Mouse (Mus musculus) WW6 (cell line): Measurements from ENCODE around the gene Pde7b.

Experiments
- DNase-seq: peaks from one replicate; pipeline ENCODE4 v3.0.0-alpha.2; 2013; ENCODE audit warnings: low read depth, low spot score

Gene Pde7b

DNA sequence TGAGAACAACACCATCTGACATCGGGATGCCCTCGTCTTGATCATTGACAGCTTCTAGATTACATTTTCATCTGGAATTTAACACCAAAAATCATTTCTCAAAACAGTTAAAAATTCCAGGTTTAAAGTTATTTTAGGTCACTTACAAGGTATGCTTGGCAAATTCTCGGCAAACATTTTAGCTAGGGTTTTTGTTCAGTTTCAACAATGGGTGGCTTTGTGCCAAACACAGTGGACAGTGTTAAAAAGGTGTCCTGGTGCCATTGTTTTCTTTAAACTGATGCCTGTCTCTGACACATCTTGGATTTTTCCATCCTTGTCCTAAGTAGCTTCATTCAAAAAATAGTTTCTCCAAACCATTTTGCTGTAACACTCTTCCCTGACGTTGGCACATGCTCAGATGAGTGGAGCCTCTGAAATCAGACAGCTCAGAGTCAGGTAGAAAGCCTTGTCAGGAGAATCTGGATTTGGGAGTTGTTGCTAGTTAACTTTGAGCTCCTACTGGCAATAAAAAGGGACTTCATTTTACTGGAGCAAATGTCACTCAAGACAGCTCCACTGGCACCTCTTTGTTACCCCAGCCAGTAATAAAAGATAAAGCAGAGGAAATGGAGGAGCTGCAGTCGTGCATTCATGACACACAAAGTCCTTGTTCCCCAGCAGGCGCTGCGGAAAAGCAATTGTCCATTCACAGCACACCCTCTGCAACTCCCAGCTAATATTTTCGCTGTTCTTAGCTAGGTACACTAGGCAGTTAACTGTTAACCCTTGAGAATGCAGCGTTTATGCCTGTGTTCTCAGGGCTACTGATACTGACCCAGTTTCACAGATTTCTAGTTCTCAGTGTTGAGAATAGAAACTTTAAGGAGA is 2.0 kb downstream of the Pde7b start:
- no peak for DNase-seq

DNA sequence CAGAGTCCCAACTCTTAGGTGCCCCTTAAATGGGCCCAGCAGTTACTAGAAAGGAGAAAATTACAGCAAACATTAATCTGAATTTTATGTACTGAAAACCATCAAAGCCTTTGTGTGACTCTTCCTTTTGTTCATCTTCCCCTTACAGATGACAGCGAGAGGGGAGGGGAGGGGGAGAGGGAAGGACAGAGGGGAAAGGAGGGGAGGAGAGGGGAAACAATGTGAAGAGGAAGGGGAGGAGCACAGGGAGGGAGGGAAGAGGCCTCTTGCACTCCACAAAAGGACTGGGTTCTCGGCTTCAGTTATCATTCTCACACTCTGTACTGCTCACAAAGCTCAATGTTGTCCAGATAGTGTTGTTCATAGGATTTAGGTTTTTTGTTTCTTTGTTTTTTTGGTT is 5.7 kb downstream of the Pde7b start:
- no peak for DNase-seq

DNA sequence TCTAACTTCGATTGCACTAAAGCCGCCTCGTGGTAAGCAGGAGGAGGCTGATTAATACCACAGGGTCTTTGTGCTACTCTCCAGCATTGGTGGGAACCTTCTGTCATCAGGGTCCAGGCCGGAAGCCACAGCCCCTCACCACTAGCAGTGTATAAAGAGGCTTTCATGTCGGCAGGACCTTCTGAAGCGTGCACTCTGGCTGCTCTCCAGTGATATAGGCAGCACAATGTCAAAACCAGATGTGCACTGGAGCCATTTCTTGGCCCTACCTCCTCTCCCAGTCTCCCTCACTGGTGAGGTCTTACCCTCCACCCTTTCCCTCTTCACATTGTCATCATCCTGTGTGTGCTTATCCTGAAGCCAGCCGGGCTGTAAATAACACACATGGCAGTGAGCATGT is 24.2 kb downstream of the Pde7b start:
- DNase-seq: no peak

DNA sequence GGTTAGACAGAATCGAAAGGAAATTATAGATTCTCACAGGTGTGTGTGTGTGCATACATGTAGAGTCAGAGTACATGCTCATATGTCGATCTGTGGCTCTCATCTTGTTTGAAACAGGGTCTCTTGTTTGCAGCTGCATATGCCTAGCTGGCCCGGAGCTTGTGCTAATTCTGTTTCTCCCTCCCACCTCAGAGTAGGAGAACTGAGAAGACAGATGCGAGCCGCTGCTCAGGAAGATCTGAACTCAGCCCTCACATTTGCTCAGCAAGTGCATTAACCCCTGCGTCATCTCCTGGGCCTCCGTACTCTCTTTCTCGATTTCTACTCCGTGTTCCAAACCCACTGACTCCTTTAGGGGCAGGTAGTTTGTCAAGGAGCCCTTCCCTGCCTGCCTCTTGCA is 25.0 kb downstream of the Pde7b start:
- DNase-seq: no peak

DNA sequence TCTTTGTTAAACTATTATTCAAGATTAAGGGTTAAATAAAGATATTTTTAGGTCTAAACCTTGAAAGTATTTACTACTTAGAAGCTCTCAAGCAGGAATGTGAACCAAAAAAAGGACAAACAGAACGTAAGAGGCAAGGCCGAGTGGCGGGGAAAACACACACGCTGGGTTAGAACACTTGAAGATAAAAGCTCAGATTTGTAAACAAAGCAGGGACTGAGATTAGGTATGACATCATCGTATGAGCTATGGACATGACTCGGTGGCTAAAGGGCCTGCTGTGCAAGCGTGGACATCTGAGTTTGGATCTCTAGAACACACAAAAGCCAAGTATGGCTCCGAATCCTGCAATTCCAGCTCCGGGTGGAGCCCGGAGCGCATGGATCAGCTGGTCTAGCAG is 29.2 kb downstream of the Pde7b start:
- DNase-seq: no peak

DNA sequence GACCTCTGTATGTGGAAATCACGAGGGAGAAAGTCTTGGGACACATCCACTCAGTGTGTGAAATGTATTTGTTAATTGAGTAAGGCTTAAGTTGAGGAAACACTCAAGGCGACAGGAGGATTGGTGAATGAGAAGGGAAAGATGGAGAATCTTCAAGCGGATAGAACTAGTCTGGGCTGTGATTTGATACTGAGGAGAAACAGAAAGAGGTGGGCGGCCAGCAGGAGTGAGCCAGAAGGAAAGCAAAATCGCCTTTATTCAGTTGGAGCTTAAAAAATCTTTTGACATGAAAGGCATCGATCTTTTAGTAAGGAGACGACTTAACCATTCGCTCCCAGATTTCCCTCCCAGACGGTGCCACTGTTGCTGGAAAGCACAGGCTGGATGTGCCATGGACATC is 34.9 kb downstream of the Pde7b start:
- no peak for DNase-seq

DNA sequence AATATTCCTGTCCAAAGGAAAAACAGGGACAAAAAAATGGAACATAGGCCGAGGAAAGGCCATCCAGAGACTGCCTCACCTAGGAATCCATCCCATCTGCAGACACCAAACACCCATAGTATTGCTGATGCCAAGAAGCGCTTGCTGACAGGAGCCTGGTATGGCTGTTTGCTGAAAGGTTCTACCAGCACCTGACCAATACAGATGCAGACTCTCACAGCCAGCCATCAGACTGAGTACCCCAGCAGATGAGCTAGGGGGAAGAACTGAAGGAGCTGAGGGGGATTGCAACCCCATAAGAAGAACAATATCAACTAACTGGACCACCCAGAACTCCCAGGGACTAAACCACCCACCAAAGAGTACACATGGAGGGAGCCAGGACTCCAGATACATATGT is 40.7 kb downstream of the Pde7b start:
- DNase-seq: no peak

DNA sequence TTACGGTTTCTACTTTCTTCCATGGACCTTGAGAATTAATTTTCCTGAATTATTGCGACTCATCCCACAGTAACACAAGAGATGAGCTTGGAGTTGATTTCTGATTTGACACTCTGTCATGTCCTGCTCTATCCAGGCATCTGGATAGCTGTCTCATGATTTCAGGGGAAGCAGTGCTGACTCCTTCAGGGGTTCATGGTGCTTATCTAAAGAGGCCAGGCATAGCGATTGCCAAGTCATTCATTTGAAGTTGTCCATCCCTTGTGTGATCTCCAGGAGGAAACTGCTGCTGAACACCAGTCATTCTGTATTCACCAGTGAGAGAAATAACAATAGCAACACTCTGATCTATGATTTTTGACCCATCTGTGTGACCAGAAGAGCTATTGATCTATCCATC is 43.9 kb downstream of the Pde7b start:
- no peak for DNase-seq

DNA sequence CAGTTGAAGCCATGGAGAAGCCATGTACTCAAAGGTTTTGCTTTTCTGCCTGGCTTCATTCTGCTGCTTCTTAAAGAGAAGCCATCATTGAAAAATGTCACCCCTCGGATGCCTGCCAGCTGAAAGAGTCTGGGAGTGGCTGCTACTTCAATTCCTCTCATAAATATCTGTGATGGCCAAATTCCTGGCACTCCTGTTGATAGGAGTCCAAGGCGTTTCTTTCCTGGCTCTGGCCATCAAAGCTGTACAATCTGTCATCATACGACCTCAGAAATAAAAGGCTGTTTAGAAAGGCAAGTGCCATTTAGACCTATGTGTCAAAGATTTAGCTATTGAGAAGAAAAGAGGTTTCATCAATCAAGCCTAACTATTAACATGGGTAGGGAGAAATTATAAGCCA is 49.6 kb downstream of the Pde7b start:
- DNase-seq: no peak

DNA sequence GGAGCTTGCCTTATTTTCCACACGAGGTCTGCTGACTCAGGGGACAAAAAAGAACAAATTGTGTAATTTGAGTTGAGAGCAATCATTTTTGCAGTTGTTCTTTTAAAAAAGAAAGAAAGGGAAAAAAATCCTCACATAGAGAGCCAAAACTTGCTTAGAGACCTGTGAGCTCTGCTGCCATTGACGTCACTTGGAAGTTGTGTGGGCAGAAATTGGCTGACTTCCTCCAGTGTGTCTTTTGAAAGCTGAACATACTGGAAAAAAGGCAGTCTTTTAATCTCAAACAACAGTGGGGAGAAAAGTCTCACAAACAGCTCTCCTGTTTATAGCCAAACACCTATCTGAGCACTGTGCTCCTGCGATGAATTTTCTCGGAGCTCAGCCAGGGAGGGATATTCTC is 51.1 kb downstream of the Pde7b start:
- DNase-seq: no peak

DNA sequence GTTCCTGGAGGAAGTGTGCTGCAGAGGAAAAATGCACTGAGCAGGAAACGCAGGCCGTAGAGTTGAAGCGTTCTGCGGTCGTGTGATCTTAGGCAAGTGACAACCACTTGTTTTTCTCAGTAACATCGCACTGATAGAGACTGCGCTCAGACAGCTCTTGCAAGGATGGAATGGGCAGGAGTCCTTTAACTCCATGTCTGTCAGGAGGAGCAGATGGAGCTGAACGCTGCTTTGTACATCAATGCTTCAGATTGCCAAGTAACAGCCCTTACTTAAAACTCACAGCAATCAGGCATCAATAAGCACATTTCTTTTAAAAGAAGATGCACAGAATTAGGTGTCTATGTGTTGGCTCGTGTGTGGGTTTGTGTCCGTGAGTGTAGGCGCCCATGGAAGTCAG is 52.3 kb downstream of the Pde7b start:
- no peak for DNase-seq

DNA sequence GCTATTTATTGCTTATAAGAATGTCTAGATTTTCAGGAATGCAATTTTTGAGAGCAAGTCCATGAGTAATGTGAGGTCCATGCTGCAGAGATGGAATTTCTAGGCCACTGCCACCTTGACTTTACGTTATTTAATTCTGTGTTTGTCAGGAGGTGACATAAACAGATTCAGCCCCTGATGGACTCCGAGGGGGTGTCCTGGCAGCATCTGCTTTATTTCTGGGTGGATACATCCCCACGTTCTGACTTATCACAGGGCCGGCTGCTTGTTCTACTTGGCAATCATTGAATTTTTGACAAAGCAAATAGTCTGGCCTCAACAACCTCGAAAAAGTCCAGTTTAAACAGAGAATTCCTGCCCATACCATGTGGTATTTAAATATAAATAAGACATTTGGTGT is 53.3 kb downstream of the Pde7b start:
- DNase-seq: no peak

DNA sequence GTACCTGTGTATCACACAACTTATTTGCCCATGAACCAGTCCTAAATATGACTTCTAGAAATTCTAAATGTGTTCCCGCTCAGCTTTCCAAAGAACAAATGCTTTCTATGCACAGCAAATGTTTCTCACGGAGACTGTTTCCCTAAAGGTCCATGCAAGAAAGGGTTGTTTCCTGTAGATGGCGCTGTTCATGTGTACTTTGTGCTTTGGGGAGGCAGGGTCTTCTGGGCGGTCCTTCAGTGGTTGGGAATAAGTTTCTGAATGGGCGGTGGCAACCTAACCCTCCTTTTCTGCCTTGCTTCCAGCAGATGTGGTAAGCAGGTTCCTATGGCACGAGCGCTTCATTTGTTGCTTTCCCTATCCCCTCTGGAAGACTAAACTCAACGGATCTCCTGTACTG is 54.3 kb downstream of the Pde7b start:
- no peak for DNase-seq

DNA sequence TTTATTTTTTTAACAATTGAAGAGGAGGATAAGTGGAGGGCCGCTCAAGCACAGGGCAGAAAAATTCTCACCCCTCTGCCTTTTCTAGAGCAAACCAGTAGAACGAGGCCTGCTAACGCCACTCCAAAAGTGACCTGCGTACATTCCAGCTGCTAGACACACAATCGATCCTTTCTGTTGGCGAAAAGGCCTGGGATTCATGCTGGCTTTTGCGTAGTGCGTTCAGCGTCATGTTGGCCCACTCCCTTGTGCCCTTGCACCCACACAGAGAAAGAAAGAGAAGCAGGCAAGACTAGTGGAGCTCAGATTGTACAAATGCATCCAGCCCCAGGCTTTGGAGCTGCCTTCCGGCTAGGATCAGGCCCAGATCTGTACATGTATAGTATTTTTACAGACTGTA is 55.4 kb downstream of the Pde7b start:
- DNase-seq: no peak

DNA sequence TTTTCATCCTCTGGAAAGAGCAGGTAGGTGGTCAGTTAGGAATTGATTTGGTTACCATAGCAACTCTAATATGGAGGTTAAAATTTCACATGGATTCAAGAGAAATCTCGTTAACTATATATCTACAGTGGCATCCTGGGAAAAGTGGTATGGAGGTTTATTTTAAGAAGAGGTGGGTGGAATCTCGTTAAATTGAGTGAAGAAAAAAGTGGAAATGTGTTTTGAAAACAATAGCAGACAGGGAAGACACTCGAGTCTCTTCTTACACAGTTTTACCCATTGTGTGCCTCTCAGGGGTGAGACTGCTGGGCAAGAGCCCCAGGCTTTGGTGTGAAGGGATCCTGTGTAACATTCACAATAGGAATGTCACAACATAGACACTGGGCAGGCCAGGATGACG is 56.3 kb downstream of the Pde7b start:
- no peak for DNase-seq

DNA sequence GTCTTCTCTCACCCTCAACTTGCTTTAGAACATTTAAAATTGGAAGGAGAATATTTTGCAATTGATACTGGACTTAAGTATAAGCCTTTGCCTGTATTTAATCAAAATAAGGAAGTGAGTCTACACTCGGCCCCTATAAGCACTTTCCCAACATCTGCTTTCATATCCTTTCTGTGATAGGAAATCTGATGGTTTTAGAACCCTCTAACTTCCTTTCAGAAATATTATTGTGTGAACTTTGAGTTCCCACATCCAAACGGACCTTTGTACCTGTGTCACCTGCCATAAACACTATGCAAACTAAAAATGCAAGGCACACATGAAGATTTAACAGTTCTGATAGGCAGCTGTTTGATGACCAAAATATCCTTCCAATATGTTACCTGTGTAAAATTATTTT is 58.2 kb downstream of the Pde7b start:
- DNase-seq: no peak

DNA sequence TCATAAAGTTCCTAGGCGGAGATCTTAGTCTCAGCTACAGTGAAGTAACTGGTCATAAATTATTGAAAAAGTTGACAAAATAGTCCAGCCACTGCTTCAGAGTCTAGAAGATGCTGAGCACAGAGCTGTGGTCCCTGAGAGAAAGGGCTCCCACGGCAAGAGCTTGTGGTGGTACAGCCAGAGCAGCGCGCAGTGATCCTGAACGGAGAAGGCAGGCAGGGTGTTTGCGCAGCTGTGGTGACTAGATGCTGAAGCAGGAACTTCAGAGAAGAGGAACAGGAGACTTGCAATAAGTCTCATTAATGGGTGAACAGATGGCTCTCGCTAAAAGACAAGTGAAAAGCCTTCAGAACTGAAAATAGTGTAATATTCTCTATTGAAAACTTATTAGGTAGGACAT is 61.9 kb downstream of the Pde7b start:
- no peak for DNase-seq

DNA sequence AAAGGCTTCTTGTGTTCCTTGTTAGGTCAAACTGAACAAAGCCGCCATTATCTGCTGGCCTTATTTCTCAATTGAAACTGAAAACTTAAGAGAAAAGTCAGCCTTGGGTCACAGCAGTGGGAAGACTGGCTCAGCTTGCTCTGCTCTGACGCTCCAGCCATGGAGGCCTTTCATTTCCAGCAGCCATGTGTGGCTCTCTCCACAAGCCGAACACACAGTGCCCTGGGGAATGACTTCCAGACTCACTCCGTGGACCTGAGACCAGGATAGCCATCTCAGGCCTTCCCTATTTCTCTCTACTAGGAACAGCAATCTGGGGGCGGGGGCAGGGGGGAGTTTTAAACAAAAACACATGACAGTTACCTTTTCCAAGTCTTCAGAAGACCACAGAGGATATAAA is 63.2 kb downstream of the Pde7b start:
- no peak for DNase-seq

DNA sequence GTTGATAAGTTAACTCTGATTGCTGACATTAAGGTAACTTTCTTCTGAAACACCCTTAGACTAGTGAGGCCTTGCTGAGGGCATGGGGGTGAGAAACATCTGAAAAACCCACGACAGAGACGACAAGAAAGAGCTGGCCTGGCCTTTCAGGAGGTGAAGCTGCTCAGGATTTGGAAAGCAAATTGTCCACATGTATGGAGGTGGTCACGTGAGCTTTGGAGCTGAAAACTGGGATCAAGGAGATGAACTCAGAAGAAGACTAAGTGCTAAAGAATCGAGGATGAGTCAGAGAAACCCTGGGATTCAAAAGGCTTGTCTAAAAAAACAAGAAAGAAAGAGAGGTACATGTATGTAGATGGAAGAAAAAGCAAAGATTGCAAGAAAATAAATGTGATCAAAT is 65.2 kb downstream of the Pde7b start:
- DNase-seq: no peak

DNA sequence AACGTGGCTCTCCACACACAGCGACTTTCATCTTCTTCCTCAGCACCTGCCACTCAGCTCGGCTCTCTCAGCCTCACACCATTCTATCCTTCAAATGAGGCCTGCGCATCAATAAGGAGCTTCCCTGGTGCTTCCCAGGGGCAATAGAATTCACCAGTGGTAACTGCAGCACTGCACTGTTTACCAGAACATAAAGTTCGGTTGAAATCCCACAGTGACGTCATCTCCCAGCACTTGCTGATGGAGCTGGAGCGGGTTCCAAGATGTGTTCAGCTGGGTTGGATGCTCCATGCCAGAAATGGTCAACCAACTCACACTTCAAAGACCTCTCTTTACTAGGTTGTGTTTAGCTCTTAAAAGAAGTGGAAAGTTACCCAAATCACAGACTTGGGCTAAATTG is 65.6 kb downstream of the Pde7b start:
- no peak for DNase-seq

DNA sequence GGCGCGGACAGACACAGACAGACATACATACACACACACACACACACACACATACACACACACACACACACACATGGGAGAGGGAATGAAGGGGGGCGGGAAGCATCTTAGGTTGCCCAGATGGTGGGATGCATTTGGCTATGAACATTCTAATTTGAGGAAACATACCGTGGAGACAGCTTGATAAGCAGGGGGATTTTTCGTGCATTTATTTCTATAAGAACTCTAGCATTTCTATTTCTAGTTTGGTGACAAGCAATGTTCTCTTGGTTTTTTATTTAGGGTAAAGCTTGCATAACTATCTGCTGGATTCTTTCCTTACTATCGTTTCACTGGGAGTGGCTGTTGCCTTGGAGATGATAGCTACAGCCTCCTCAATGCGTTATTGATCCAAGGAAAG is 66.2 kb downstream of the Pde7b start:
- DNase-seq: no peak

DNA sequence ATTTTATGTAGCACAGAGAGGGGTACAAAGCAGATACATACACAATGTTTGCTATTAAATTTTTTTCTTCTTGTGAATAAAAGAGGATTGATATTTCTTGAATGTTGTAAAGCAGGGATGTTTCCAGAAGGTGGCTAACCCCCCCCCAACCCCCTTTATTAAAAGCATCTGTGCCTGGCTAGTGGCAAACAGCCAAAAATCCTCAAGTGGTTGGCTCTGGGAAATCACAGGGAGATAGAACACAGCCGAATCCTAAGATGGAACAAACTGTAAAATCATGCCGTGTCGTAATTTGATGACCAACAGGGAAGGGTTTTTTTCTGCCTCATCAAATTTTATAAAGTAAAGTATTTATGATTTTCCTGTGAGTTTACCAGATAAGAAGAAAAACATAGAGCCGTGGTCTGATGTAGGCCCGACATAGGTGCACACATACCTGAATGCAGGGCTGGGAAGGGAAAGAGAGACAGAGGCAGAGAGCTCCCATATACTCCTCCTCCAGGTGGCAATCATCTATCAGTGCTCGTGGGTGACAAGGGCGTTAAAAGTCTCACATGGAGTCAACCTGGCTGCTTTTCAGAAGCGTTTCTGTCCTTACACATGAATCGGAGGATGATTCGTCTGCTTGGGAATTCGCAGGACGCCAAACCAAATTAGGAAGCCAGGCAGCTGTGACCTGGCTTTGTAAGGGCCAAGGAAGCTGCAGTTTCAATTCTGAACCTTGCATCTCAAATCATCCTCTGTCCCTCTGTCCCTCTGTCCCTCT is 67.4 kb downstream of the Pde7b start:
- DNase-seq: no peak

DNA sequence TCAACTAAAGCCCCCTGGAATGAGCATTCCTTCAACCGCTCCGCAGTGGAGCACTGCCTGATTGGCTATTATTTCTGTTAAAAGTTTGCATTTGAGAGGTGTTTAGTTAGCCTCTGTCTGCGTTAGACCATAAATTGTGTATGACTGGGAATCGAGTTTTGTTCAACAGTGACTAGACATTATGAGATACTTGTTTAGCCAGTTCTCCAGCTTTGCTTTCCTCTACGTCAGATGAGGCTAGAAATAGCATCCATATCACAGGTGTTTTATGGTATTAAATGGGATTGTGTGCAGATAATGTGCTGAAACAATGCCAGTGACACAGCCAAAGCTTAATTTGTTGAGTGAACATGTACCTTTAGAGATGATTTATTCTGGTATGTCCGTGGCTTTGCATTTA is 70.3 kb downstream of the Pde7b start:
- DNase-seq: no peak
